Mouse (Mus musculus) erythroid progenitor cell, adult 5-6 weeks (primary cell): ENCODE data around the gene Naaladl1. TPM values are rescaled to one million over a fixed set of nuclear protein-coding genes. Genes with fewer than 3 reads are reported as not detected.

Experiments used
- total RNA-seq, 2 experiments: library from RNA; stranded (forward) in 1 of 2; stranded (reverse) in 1 of 2; fragments of 150-400 nt in 1 of 2; fragments of 186-747, 209-891 nt in 1 of 2; gene quantifications; 2 replicates each; pipeline versions ENCODE4 v1.2.3 to v1.2.4; 2015 to 2017; ENCODE audit warnings: low replicate concordance in 2 of 2

Gene Naaladl1
- total RNA-seq, 2 experiments from 2014 or later: 9.8 to 14.7 TPM

Other genes starting within 250 kb of the Naaladl1 start
Only the 30 nearest of the 31 such genes appear.
- 3.6 and 9.2 TPM in 2 replicates for gene Frmd8, start 230.5 kb upstream of the Naaladl1 start, total RNA-seq (2015; ENCODE audit: low replicate concordance)
- 4.2 and 6.0 TPM in 2 replicates for gene Frmd8, start 230.5 kb upstream of the Naaladl1 start, total RNA-seq (2017; ENCODE audit: low replicate concordance)
- 2.9 and 8.8 TPM in 2 replicates for gene Slc25a45, start 228.0 kb upstream of the Naaladl1 start, total RNA-seq (2015; ENCODE audit: low replicate concordance)
- 7.2 and 7.8 TPM in 2 replicates for gene Slc25a45, start 228.0 kb upstream of the Naaladl1 start, total RNA-seq (2017; ENCODE audit: low replicate concordance)
- gene Tigd3, start 211.6 kb upstream of the Naaladl1 start, total RNA-seq (2015; ENCODE audit: low replicate concordance): 3.8 and 4.7 TPM in 2 replicates
- gene Tigd3, start 211.6 kb upstream of the Naaladl1 start, total RNA-seq (2017; ENCODE audit: low replicate concordance): 8.2 and 9.4 TPM in 2 replicates
- gene Dpf2, start 192.8 kb upstream of the Naaladl1 start, total RNA-seq (2015; ENCODE audit: low replicate concordance): 25.9 and 71.7 TPM in 2 replicates
- gene Dpf2, start 192.8 kb upstream of the Naaladl1 start, total RNA-seq (2017; ENCODE audit: low replicate concordance): 43.9 and 168 TPM in 2 replicates
- gene Cdc42ep2, start 181.0 kb upstream of the Naaladl1 start, total RNA-seq (2015; ENCODE audit: low replicate concordance): 0.72 TPM in 1 of 2 replicates, not detected in the other
- not detected in 2 replicates for gene Cdc42ep2, start 181.0 kb upstream of the Naaladl1 start, total RNA-seq (2017; ENCODE audit: low replicate concordance)
- 64.9 and 72.5 TPM in 2 replicates for gene Pola2, start 141.6 kb upstream of the Naaladl1 start, total RNA-seq (2015; ENCODE audit: low replicate concordance)
- gene Pola2, start 141.6 kb upstream of the Naaladl1 start, total RNA-seq (2017; ENCODE audit: low replicate concordance): 55.1 and 71.9 TPM in 2 replicates
- gene Slc22a20, start 119.6 kb upstream of the Naaladl1 start, total RNA-seq (2015; ENCODE audit: low replicate concordance): not detected in 2 replicates
- gene Slc22a20, start 119.6 kb upstream of the Naaladl1 start, total RNA-seq (2017; ENCODE audit: low replicate concordance): not detected in 2 replicates
- gene Capn1, start 89.9 kb upstream of the Naaladl1 start, total RNA-seq (2015; ENCODE audit: low replicate concordance): 38.1 and 49.7 TPM in 2 replicates
- 63.8 and 64.3 TPM in 2 replicates for gene Capn1, start 89.9 kb upstream of the Naaladl1 start, total RNA-seq (2017; ENCODE audit: low replicate concordance)
- gene Syvn1, start 59.2 kb upstream of the Naaladl1 start, total RNA-seq (2015; ENCODE audit: low replicate concordance): 29.3 and 45.8 TPM in 2 replicates
- gene Syvn1, start 59.2 kb upstream of the Naaladl1 start, total RNA-seq (2017; ENCODE audit: low replicate concordance): 16.8 and 20.8 TPM in 2 replicates
- gene Mrpl49, start 48.0 kb upstream of the Naaladl1 start, total RNA-seq (2015; ENCODE audit: low replicate concordance): 27.2 and 31.4 TPM in 2 replicates
- 13.0 and 40.8 TPM in 2 replicates for gene Mrpl49, start 48.0 kb upstream of the Naaladl1 start, total RNA-seq (2017; ENCODE audit: low replicate concordance)
- 666 and 864 TPM in 2 replicates for gene Fau, start 47.9 kb upstream of the Naaladl1 start, total RNA-seq (2015; ENCODE audit: low replicate concordance)
- 450 and 703 TPM in 2 replicates for gene Fau, start 47.9 kb upstream of the Naaladl1 start, total RNA-seq (2017; ENCODE audit: low replicate concordance)
- 5.9 and 7.2 TPM in 2 replicates for gene Znhit2, start 44.6 kb upstream of the Naaladl1 start, total RNA-seq (2015; ENCODE audit: low replicate concordance)
- gene Znhit2, start 44.6 kb upstream of the Naaladl1 start, total RNA-seq (2017; ENCODE audit: low replicate concordance): 3.0 and 5.7 TPM in 2 replicates
- 14.1 TPM in 1 of 2 replicates, not detected in the other for gene Tm7sf2, start 37.4 kb upstream of the Naaladl1 start, total RNA-seq (2015; ENCODE audit: low replicate concordance)
- 1.9 TPM in 1 of 2 replicates, not detected in the other for gene Tm7sf2, start 37.4 kb upstream of the Naaladl1 start, total RNA-seq (2017; ENCODE audit: low replicate concordance)
- 17.3 and 30.2 TPM in 2 replicates for gene Vps51, start 28.6 kb upstream of the Naaladl1 start, total RNA-seq (2015; ENCODE audit: low replicate concordance)
- 10.5 and 10.9 TPM in 2 replicates for gene Vps51, start 28.6 kb upstream of the Naaladl1 start, total RNA-seq (2017; ENCODE audit: low replicate concordance)
- gene Tmem262, start 25.7 kb upstream of the Naaladl1 start, total RNA-seq (2015; ENCODE audit: low replicate concordance): not detected in 2 replicates
- gene Tmem262, start 25.7 kb upstream of the Naaladl1 start, total RNA-seq (2017; ENCODE audit: low replicate concordance): not detected in 2 replicates
- gene Gm28374, start 23.5 kb upstream of the Naaladl1 start, total RNA-seq (2015; ENCODE audit: low replicate concordance): not detected in 2 replicates
- not detected in 2 replicates for gene Gm28374, start 23.5 kb upstream of the Naaladl1 start, total RNA-seq (2017; ENCODE audit: low replicate concordance)
- gene Zfpl1, start 20.8 kb upstream of the Naaladl1 start, total RNA-seq (2015; ENCODE audit: low replicate concordance): 6.3 and 6.5 TPM in 2 replicates
- gene Zfpl1, start 20.8 kb upstream of the Naaladl1 start, total RNA-seq (2017; ENCODE audit: low replicate concordance): 20.0 and 23.5 TPM in 2 replicates
- gene Cdca5, start 20.8 kb upstream of the Naaladl1 start, total RNA-seq (2015; ENCODE audit: low replicate concordance): 70.3 and 72.1 TPM in 2 replicates
- gene Cdca5, start 20.8 kb upstream of the Naaladl1 start, total RNA-seq (2017; ENCODE audit: low replicate concordance): 56.7 and 64.8 TPM in 2 replicates
- gene AC131692.1, start 11.4 kb upstream of the Naaladl1 start, total RNA-seq (2015; ENCODE audit: low replicate concordance): 21.4 TPM in 1 of 2 replicates, not detected in the other
- 12.1 and 29.4 TPM in 2 replicates for gene AC131692.1, start 11.4 kb upstream of the Naaladl1 start, total RNA-seq (2017; ENCODE audit: low replicate concordance)
- 2.5 and 5.9 TPM in 2 replicates for gene Sac3d1, start 12.9 kb downstream of the Naaladl1 start, total RNA-seq (2015; ENCODE audit: low replicate concordance)
- gene Sac3d1, start 12.9 kb downstream of the Naaladl1 start, total RNA-seq (2017; ENCODE audit: low replicate concordance): 4.4 and 4.6 TPM in 2 replicates
- 52.8 and 61.6 TPM in 2 replicates for gene Snx15, start 22.5 kb downstream of the Naaladl1 start, total RNA-seq (2015; ENCODE audit: low replicate concordance)
- 23.8 and 39.4 TPM in 2 replicates for gene Snx15, start 22.5 kb downstream of the Naaladl1 start, total RNA-seq (2017; ENCODE audit: low replicate concordance)
- 2.5 and 7.1 TPM in 2 replicates for gene Batf2, start 35.2 kb downstream of the Naaladl1 start, total RNA-seq (2015; ENCODE audit: low replicate concordance)
- 1.7 TPM in 1 of 2 replicates, not detected in the other for gene Batf2, start 35.2 kb downstream of the Naaladl1 start, total RNA-seq (2017; ENCODE audit: low replicate concordance)
- 17.2 and 19.8 TPM in 2 replicates for gene Arl2, start 35.8 kb downstream of the Naaladl1 start, total RNA-seq (2015; ENCODE audit: low replicate concordance)
- gene Arl2, start 35.8 kb downstream of the Naaladl1 start, total RNA-seq (2017; ENCODE audit: low replicate concordance): 9.4 and 17.3 TPM in 2 replicates
- gene Majin, start 78.6 kb downstream of the Naaladl1 start, total RNA-seq (2015; ENCODE audit: low replicate concordance): not detected in 2 replicates
- not detected in 2 replicates for gene Majin, start 78.6 kb downstream of the Naaladl1 start, total RNA-seq (2017; ENCODE audit: low replicate concordance)
- gene Gpha2, start 120.6 kb downstream of the Naaladl1 start, total RNA-seq (2015; ENCODE audit: low replicate concordance): not detected in 2 replicates
- not detected in 2 replicates for gene Gpha2, start 120.6 kb downstream of the Naaladl1 start, total RNA-seq (2017; ENCODE audit: low replicate concordance)
- gene Ppp2r5b, start 130.1 kb downstream of the Naaladl1 start, total RNA-seq (2015; ENCODE audit: low replicate concordance): 52.6 and 79.6 TPM in 2 replicates
- gene Ppp2r5b, start 130.1 kb downstream of the Naaladl1 start, total RNA-seq (2017; ENCODE audit: low replicate concordance): 117 and 224 TPM in 2 replicates
- 13.8 and 18.0 TPM in 2 replicates for gene Atg2a, start 135.9 kb downstream of the Naaladl1 start, total RNA-seq (2015; ENCODE audit: low replicate concordance)
- 18.4 and 18.6 TPM in 2 replicates for gene Atg2a, start 135.9 kb downstream of the Naaladl1 start, total RNA-seq (2017; ENCODE audit: low replicate concordance)
- 20.1 and 23.4 TPM in 2 replicates for gene Ehd1, start 170.9 kb downstream of the Naaladl1 start, total RNA-seq (2015; ENCODE audit: low replicate concordance)
- gene Ehd1, start 170.9 kb downstream of the Naaladl1 start, total RNA-seq (2017; ENCODE audit: low replicate concordance): 17.5 and 30.7 TPM in 2 replicates
- 0.36 TPM in 1 of 2 replicates, not detected in the other for gene Cdc42bpg, start 200.7 kb downstream of the Naaladl1 start, total RNA-seq (2015; ENCODE audit: low replicate concordance)
- gene Cdc42bpg, start 200.7 kb downstream of the Naaladl1 start, total RNA-seq (2017; ENCODE audit: low replicate concordance): 1.4 and 1.5 TPM in 2 replicates
- 5.4 and 23.9 TPM in 2 replicates for gene Men1, start 229.2 kb downstream of the Naaladl1 start, total RNA-seq (2015; ENCODE audit: low replicate concordance)
- 10.0 and 17.1 TPM in 2 replicates for gene Men1, start 229.2 kb downstream of the Naaladl1 start, total RNA-seq (2017; ENCODE audit: low replicate concordance)